Mouse (Mus musculus): ENCODE results near the gene Gm20696.

Gm20696 gene

DNA sequence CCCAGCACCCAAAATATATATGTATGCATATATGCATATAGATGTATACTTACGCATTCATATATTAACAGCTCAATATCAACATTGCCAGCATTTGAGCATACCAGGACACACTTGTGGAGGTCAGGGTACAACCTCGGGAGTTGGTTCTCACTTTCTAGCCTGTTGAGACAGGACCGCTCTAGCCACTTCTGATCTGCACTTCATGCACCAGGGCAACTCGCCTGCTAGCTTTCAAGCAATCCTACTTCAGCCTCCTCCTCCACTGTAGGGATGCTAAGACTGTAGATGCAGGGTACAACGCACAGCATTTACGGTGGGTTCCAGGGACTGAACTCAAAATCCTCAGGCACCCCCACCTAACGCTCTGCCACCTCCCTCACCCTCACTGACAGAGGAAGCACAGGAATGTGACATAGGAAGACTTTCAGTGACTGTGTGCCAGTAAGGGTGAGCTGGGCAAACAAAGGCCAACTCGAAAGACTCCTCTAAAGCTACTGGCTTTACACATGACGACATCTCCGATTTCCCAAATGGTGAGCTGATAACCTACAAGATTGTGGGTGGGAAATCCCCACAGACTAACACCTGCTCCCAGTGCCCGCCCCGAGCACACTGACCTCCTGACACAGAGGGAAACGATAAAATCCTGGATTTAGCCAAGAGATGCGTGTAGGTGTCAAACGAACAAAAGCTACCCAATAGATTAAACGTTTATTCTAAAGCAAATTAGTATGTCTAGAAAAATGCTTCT is 237.0 kb downstream of the Gm20696 start:
- DNase-seq, result no peak

DNA sequence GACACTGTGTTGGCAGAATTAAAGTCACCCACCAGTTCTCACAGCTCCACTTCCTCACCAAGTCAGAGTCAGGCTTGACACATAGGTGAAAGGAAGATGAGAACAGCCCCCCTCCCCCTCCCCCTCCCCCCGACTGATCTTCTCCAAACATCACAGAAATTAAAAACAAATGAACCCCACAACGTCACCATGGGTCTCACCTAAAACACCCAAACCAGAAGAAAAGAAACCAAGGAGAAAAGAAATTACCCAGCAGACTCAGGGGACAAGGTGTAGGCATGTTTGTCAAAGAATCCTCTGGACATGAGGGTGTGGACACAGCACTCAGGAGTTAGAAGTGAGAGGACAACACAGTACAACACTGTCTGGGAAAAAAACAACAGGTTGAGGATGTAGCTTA is 237.6 kb downstream of the Gm20696 start:
- no peak for DNase-seq

- no peak for DNase-seq
These were observed 239.3 kb downstream of the Gm20696 start for GRCm38 (mm10) chr6:99427301-99427700.

DNA sequence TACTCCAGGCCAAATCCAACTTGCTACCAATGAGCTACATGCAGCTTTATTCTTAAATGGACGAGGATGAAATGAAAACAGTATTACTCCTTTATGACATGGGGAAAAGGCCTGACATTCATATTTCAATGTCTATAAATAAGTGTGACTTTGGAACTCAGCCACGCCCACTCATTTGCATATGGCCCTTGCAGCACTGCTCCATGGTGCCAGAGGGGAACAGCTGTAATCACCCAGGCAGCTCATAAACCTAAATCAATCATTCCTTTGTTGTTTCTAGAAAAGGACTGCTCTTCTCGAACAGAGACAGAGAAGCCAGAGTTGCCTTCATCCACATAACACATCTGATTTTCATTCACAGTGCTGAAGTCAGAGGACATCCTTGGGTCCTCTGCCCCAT is 241.6 kb downstream of the Gm20696 start:
- no peak for DNase-seq

- DNase-seq, result no peak
These were observed 245.9 kb downstream of the Gm20696 start for GRCm38 (mm10) chr6:99420666-99421065.

- DNase-seq, result no peak
These were observed 254.0 kb downstream of the Gm20696 start for GRCm38 (mm10) chr6:99412598-99412997.

- no peak for DNase-seq
These were observed 257.0 kb downstream of the Gm20696 start for GRCm38 (mm10) chr6:99409602-99410001.

DNA sequence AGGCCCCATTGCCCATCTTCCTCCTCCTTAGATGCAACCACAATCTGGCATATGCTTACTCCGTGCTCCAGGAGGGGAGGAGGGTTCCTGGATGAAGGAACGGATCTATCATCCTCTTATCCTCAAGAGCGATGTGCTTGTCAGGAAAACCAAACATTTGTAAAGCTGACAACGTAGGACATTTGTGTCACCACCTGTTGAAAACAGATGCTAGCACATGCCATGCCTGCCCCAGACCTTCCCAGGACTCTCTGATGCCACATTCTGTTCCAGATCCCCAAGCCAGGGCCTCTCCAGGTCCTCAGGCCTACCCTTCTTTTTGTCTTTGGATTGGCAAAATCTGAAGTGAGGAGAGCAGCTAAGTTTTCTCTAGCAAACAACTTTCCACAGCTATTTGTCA is 257.7 kb downstream of the Gm20696 start:
- no peak for DNase-seq

DNA sequence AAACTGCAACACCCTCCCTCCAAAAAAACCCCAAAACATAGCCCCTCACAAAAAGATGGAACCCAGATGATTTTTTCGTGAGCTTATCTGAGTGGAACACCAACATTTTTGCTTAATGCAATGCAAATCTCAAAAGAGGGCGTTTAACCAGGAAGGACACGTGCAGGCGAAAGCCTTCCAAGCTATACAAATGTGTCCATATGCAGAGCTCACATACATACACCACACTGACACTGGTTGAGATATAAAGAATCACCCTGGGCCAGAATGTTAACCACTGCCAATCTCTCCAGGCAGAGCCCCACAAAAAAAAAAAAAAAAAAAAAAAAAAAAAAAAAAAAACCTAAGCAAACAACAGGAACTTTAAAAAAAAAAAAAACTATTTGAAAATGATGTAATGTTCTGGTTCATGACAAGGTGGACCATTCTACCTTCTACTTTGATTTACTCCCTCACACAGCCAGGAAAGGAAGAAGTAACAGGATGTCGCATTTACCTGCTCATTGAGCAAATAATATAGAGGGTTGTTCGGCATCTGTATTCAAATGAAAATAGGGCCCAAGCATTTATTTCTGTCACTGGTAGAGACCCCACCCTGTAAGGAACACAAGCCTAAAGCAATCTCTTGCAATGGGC is 262.7 kb downstream of the Gm20696 start:
- no peak for DNase-seq

- DNase-seq, result no peak
These were observed 263.7 kb downstream of the Gm20696 start for GRCm38 (mm10) chr6:99402941-99403340.

DNA sequence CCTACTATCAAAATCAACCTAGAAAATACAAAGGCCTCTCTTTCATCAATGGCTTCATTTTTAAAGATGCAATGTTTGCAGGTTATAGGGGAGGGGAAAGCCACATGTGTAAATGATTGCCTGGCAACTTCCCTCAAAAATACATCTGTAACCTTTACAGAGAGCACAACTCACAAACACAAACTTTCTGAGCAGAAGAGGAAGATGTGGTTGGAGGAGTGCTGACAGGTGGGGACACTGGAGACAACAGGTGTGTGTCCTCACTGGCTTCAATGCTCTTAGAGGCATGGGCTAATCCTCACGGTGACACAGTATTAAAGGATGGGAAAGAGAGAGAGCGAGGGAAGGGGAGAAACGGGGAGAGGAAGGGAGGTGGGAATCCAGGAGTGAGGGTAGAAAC is 264.2 kb downstream of the Gm20696 start:
- DNase-seq, result no peak

DNA sequence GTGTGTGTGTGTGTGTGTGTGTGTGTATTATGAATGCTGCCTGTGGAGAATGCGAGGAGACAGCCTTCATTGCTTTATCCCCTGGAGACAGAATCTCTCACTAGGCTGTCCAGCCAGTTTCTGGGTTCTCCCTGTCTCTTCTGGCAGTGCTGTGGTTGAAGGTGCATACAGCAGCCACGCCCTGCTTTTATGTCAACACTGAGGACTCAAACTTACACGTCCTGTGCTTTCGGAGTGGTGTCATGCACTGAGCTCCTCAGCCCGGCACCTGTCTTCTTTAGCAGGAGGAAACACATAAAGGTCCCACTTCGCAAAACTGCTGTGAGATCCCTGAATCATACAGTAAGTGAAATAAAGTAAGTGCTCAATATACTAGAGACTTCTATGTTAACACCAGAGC is 264.8 kb downstream of the Gm20696 start:
- no peak for DNase-seq

- DNase-seq, result no peak
These were observed 265.4 kb downstream of the Gm20696 start for GRCm38 (mm10) chr6:99401211-99401610.

- no peak for DNase-seq
These were observed 270.9 kb downstream of the Gm20696 start for GRCm38 (mm10) chr6:99395745-99396144.

DNA sequence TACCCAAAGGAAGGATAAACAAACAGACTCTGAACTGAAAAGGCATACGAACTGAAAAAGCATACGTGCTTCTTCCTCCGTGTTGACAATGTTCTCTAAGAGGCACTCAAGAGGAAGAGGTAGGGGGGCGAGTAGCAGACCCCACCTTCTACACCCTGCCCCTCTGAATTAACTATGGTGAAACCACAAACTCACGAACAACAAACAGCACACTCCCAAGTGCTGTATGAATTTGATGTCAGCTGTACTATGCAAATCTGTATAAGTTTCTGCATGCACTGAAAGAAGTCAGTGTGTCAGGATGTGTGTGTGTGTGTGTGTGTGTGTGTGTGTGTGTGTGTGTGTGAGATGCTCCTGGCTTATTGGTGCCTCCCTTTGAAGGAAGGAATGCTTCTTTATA is 271.8 kb downstream of the Gm20696 start:
- DNase-seq, result no peak

GRCm38 (mm10) chr6:99392484-99392883 is 274.1 kb downstream of the Gm20696 start:
- no peak for DNase-seq

DNA sequence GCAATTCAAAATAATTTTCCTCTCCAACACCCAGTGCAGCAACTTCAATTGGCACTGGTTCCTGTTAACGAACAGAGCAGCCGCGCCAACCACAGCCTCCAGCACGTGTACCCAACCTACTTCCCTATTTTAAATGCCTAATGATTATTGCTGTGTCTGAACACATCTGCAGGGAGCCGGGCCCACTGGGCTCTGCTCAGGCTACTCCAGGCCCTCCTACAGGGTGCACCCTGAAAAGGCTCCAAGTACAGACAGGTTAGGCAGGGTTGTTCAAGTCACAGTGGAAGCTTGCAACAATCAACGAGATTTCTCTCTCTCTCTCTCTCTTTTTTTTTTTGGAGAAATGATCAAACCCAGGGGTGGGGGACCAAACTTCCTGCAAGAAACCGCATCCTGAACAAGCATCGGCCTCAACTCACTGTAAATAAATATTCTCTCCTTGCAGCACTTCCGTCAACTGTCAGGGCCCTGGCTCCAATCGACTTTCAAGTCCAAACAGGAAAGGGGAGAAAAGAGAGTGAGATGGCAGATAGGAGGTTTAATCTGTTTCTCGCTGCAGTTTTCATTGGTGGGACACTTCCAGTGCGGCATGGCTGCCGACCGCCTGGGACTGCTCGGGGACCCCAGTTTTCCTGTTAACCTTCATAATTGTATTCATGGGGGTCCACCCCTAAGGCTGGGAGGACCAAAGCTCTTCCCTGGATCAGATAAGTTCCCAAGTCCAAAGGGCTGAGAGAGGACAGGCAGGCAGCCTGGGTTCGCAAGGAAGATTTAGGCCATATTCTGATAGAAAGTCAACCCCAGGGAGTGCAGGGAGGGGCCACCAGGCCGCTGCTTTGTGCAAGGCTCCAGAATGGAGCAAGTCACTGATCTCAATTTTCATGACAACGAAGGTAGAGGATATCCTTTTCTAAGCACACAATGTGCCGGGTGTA is 277.6 kb downstream of the Gm20696 start:
- no peak for DNase-seq

GRCm38 (mm10) chr6:99388023-99388422 is 278.6 kb downstream of the Gm20696 start:
- no peak for DNase-seq

DNA sequence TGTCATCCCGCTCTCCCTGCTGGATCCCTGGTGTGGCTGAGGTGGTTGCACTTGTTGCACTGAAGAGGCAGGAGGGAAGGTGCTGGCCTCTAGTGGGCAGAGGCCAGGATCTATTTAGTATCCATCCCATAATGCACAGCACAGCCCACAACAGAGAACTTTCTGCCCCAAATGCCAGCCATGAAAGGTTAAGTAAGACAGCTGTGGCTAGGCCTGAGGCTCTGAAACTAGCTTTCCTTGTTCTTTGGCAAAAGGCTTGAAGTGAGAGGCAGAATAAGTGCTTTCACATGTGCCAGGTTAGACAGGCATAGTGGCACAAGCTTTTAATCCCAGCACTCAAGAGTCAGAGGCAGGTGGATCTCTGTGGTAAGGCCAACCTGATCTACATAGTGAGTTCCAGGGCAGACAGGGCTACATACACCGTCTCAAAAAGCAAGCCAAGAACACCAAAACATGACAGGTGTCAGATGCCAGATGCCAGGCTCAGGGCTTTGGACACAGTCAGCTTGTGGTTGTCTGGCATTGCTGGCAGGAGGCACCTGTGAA is 281.5 kb downstream of the Gm20696 start:
- no peak for DNase-seq

DNA sequence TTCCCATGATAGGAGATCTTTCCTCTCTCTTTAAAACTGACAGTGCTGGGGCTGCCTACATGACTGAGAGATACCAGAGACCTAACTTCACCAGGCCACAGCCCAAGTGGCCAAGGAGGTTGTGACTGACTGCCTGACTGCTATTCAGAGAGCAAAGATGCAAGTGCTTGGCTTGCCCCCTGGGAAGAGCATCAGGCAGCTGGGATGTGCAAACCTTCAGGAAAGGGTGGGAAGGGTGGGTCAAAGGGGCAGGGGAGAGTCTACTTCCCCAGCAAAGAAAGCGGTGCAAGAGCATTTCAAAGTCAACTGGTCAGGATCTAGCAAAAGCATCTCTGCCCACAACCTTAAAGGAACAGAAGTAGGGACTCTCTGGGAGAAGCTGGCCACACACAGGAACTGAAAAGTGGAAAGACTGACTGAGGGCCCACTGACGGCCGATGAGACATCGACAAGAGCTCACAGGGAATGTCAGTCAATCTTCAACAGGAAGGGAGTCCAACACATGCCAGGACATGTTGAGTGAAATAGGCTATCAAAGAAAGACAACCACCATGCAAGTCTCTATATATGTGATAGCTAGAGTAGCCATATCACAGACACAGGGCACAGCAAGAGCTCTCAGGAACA is 282.6 kb downstream of the Gm20696 start:
- no peak for DNase-seq

DNA sequence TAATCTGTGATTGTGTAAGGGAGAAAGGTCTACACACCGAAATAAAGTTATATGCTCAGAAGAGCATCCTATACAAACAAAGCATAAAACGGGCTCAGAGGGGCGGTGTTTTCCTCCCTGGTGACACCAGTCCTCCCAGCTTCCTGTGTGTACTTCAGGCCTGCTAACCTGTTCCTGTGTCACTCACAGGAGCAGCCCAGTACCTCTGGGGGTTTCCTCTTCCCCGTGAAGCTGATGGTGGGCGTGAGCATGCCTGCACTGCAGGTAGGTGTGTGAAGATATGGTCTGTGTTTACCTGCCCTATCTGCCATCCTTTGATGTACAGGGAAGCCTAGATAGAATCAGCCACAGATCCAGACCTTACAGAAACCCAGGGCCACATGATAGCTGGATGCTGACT is 286.5 kb downstream of the Gm20696 start:
- no peak for DNase-seq

DNA sequence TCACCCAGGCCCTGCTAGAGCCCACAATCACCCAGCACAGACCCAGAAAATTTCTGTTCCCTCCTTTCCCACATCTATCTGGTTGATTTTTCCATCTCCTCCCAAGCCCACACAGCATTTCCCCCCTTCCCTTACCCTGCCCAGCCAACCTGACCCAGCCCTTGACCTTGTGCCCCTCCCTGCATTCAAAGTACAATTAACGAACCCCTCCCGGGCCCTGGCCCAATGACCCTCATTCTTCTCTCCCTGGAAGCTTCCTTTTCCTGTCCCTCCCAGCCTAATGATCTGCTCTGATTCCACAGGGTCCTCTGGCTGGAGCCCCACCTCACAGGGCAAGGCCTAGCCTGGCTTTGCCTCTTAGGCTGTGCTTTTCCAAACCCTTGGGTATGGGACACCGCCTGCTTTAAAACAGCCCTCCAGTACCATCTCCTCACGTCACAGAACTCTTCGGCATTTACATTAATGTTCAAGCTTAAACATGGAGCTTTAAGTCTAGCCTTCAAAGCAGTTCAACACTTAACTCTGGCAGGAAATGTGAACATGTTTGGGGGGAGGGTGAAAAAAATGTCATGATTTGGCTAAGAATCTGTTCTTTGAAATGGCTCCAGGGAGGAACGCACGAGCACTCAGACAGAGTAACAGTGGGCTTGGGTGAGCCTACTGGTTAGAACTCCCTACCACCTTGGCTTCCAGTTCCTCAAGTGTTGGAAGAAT is 287.4 kb downstream of the Gm20696 start:
- DNase-seq, result no peak
